Mouse (Mus musculus) stomach, adult 2 months (tissue): ENCODE data around the gene 0610012G03Rik. TPM values are rescaled to one million over a fixed set of nuclear protein-coding genes. Genes with fewer than 3 reads are reported as not detected.

Experiments used
- polyA plus RNA-seq: library from polyadenylated mRNA; depleted of rRNA; stranded (reverse); fragments of >200 nt; gene quantifications from 2 replicates; pipeline ENCODE4 v1.2.3, GENCODE M21; 2012; rRNA removed

0610012G03Rik gene
- 52.4 and 136 TPM in 2 replicates for polyA plus RNA-seq

GRCm38 (mm10) chr16:31948345-31948774 lies at the start of gene 0610012G03Rik, which contains the start of gene Ncbp2:
Gene 0610012G03Rik (minus strand): TSS chr16:31948494.
Gene Ncbp2 (plus strand): TSS chr16:31948513.

DNA sequence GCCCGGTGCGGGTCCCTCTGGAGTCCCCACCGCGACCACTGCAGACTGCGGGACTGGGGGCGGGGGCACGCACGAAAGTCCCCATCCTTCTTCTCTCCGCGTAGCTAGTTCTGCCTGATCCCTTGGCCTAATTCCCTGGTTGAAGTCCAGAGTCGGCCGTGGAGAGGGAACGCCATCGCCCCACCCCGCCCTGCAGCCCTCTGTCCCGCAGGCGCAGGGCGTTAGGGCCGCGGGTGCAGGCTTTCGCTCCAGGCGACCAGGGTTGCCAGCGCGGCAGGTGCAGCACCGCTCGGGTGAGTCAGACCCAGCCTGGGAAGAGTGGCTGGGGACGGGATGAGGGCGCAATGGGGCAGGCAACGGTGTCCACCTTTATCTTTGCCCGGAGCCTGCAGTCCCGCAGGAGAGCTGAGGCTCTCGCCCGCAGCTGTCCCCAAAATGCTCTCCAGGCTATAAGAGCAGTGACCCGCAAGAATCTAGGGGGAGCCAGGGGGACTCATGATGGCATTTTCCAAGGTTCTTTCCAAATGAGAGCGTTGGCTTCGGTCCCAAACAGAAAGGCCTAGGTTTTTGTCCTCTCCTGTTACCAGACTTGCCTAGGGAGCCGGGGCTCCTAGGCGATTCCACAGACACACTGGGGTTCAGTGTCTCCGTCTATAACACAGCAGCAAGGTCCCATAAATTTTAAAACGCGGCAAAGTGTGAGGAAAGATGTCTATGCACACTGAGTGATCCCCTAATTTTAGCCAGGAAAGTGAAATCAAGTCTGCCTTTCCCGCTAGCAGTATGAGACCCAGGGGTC lies 14.3 kb downstream of the 0610012G03Rik start, which contains the start of gene Pigz:
Pigz (plus strand) TSS at position 101 of the 799 bp plus-strand sequence.

Other genes starting within 250 kb of the 0610012G03Rik start
- not detected in 2 replicates for gene Meltf, start 69.7 kb downstream of the 0610012G03Rik start, polyA plus RNA-seq
- 4.0 and 5.3 TPM in 2 replicates for gene Pigz, start 14.6 kb downstream of the 0610012G03Rik start, polyA plus RNA-seq
- gene Ncbp2, start within 50 bp of the 0610012G03Rik start, polyA plus RNA-seq = 0.98 and 2.5 TPM in 2 replicates
- 0.65 and 0.97 TPM in 2 replicates for gene Senp5, start 54.8 kb upstream of the 0610012G03Rik start, polyA plus RNA-seq
- gene Pak2, start 130.8 kb upstream of the 0610012G03Rik start, polyA plus RNA-seq = 7.1 TPM in 2 replicates
- 14.1 and 38.1 TPM in 2 replicates for gene Pigx, start 151.2 kb upstream of the 0610012G03Rik start, polyA plus RNA-seq
- 12.5 and 16.7 TPM in 2 replicates for gene Cep19, start 151.3 kb upstream of the 0610012G03Rik start, polyA plus RNA-seq
- gene Nrros, start 217.1 kb upstream of the 0610012G03Rik start, polyA plus RNA-seq = 4.9 and 5.2 TPM in 2 replicates
- gene Bex6, start 231.3 kb upstream of the 0610012G03Rik start, polyA plus RNA-seq = not detected in 2 replicates